Comparison of ENCODE assay signal across 10 mouse cellular contexts in the genomic region with DNA sequence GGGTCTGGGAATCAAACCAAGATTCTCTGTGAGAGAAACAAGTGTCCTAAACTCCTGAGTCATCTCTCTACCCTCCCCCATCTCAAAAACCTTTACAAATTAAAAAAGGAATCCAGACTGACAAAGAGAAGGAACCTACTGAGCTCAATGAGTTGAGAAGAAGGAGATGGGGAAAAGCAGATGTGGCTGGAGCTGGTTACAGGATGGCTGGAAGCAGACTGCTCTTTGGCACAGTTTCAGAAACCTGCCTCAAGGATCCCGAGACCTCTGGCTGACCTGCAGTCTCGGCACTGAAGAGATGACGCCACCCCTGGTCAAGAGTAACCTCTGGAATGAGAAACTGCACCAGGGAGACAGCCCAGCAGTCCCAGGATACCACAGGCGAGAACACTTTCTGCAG.
DNase-seq lines count a peak whose midpoint lies in the region; ATAC-seq and TF ChIP-seq lines count a peak whose summit lies in the region.
"Had no signal": no experiment of that assay in that cellular context is flagged by ENCODE, and none has a peak within 500 bp of the region (broad histone marks: within the 10 kb centered on the region; RNA-seq: fewer than 3 reads in every experiment).

No protein-coding gene starts in this region.

- in situ Hi-C loops in ES-E14 (cut with MboI; ENCODE audit: low sequenced_read_pairs in 2 of 2, unreplicated experiment in 2 of 2), result no loop called here

- H3K27ac ChIP-seq in ES-E14 (ENCODE audit: insufficient read depth, low read depth, low read length, poor library complexity, severe bottlenecking), result peak overlapping the region; percentile 60
- no peak overlapping the region for H3K27ac ChIP-seq in lung, embryonic 16.5 days (ENCODE audit: low read length)
- H3K27ac ChIP-seq: liver, embryonic 12.5 days had no signal

- H3K9me3 ChIP-seq in ES-E14 (ENCODE audit: control insufficient read depth, insufficient read depth, low read depth, low read length), result no peaks in the 10 kb centered on the region
- H3K9me3 ChIP-seq in lung, embryonic 16.5 days (ENCODE audit: control insufficient read depth, low read length), result no peaks in the 10 kb centered on the region
- H3K9me3 ChIP-seq: liver, embryonic 12.5 days had no signal

- no peaks in the 10 kb centered on the region for H3K27me3 ChIP-seq in lung, embryonic 16.5 days (ENCODE audit: control insufficient read depth, insufficient read depth, low read depth, low read length)
- H3K27me3 ChIP-seq: liver, embryonic 12.5 days had no signal

- WGBS in lung, embryonic 16.5 days, result 16% methylated on average over 4 of the region's 4 CpGs

- H3K36me3 ChIP-seq in ES-E14 (ENCODE audit: control insufficient read depth, insufficient read depth, low read length, poor library complexity, severe bottlenecking), result no peaks in the 10 kb centered on the region
- no peaks in the 10 kb centered on the region for H3K36me3 ChIP-seq in lung, embryonic 16.5 days (ENCODE audit: control insufficient read depth, insufficient read depth, low read length)

- DNase-seq in ES-E14 (ENCODE audit: low read depth, low spot score) (no peak), ZHBTc4 (ENCODE audit: low read depth, low spot score) (peak; percentile 39)
- peak; percentile 49 to 56 for DNase-seq in heart, adult 9 months (ENCODE audit: low spot score in 2 of 2)
- no peak for DNase-seq in layer of hippocampus, adult 8-10 months (ENCODE audit: low spot score in 2 of 2)
- no peak for DNase-seq in right cerebral cortex, postnatal 14 days
- no peak for DNase-seq in yolk sac, embryonic 10.5 days (ENCODE audit: low spot score)

- H3K4me1 ChIP-seq in ES-E14 (ENCODE audit: control insufficient read depth in 2 of 2, insufficient read depth in 2 of 2, low read length in 2 of 2, poor library complexity in 1 of 2), result peaks cover 2 to 17% of the 10 kb centered on the region in 2 experiments; a peak in 3 of 4 replicates
- H3K4me1 ChIP-seq in lung, embryonic 16.5 days (replicated peaks; ENCODE audit: control insufficient read depth, insufficient read depth, low read length), result peaks cover 6% of the 10 kb centered on the region

- peak overlapping the region; percentile 28; the same call in 1 of the 2 replicates for H3K9ac ChIP-seq in ES-E14 (ENCODE audit: insufficient read depth, low read depth, low read length, poor library complexity, severe bottlenecking)
- no peak overlapping the region for H3K9ac ChIP-seq in lung, embryonic 16.5 days (ENCODE audit: low read length)
- H3K9ac ChIP-seq: liver, embryonic 12.5 days had no signal

- 0 out of 2 replicates have a peak, but pooled peaks have one; percentile 43 for ATAC-seq in lung, embryonic 16.5 days (ENCODE audit: low read depth)
- no peak for ATAC-seq in frontal cortex, adult (ENCODE audit: low TSS enrichment)
- ATAC-seq: forebrain, embryonic 16.5 days; liver, embryonic 12.5 days had no signal

- H3K4me3 ChIP-seq in ES-E14 (ENCODE audit: insufficient read depth in 1 of 2, low read depth in 1 of 2, low read length in 2 of 2, poor library complexity in 1 of 2, severe bottlenecking in 1 of 2), result no peak overlapping the region; a peak in 1 of 4 replicates
- no peak overlapping the region for H3K4me3 ChIP-seq in lung, embryonic 16.5 days (ENCODE audit: low read length)
- H3K4me3 ChIP-seq: liver, embryonic 12.5 days had no signal

- no peak overlapping the region for H3K4me2 ChIP-seq in lung, embryonic 16.5 days (ENCODE audit: low read depth, low read length)
- H3K4me2 ChIP-seq: liver, embryonic 12.5 days had no signal

TF ChIP-seq in ES-E14, 5 proteins besides CTCF, POLR2A, EP300 and RAD21:
- TF ChIP-seq MAFK (IDR thresholded peaks at IDR 0.05; ENCODE audit: insufficient read depth, low read depth, low read length) (peak; percentile 68), ZNF384 (IDR thresholded peaks at IDR 0.05; ENCODE audit: low read depth, low read length) (no peak)
TF ChIP-seq in ES-E14: peak in this region for 1.

Comparison
In these comparisons a context has a peak if more than half of its experiments do, and no peak if none do; other contexts are left out.
1. DNase-seq: peak in ZHBTc4 (single experiment) and heart, adult 9 months (2 of 2); none in ES-E14 (single experiment), layer of hippocampus, adult 8-10 months (0 of 2), right cerebral cortex, postnatal 14 days (single experiment) and yolk sac, embryonic 10.5 days (single experiment).